Mouse (Mus musculus) left cerebral cortex, postnatal 14 days (tissue): ENCODE data around the gene Cd163. TPM values are rescaled to one million over a fixed set of nuclear protein-coding genes. Genes with fewer than 3 reads are reported as not detected.
A peak's percentile ranks its signal among the peaks of the same experiment; 100 is the strongest.
"Not testable (repeated sequence)": the region's sequence is repeated elsewhere in the genome, so short reads cannot be mapped to it uniquely, and the experiment has no call there.

Experiments
- DNase-seq, 2 experiments: peaks; one replicate each; pipeline ENCODE4 v3.0.0; 2021 to 2022; ENCODE audit warnings: low spot score in 2 of 2, mixed read lengths in 1 of 2
- intact Hi-C: fragments of 180-260 bp; cut with DNase I; formaldehyde crosslinking; loops from one replicate; pipeline ENCODE4 v1.15.1; 2025
- long read RNA-seq, 2 experiments: library from polyadenylated mRNA; stranded (forward); transcript quantifications; one replicate each; pipeline ENCODE4 v2.0.0; 2021
- total RNA-seq, 2 experiments: library from RNA; stranded (reverse); gene quantifications; 2 replicates each; pipeline ENCODE4 v1.2.3; 2021

The Cd163 gene
- 1 to 10 TPM; 2.5 to 4.7 TPM for total RNA-seq
- long read RNA-seq, experiment 1, full-length matches to known transcripts: 3 of 4 reads
- long read RNA-seq, experiment 1, partial matches to known transcripts: 0 of 4 reads
- long read RNA-seq, experiment 1, other reads (novel, unspliced or antisense): 1 of 4 reads
- long read RNA-seq, experiment 2, partial matches to known transcripts: 1 of 3 reads
- long read RNA-seq, experiment 2, other reads (novel, unspliced or antisense): 2 of 3 reads

DNA sequence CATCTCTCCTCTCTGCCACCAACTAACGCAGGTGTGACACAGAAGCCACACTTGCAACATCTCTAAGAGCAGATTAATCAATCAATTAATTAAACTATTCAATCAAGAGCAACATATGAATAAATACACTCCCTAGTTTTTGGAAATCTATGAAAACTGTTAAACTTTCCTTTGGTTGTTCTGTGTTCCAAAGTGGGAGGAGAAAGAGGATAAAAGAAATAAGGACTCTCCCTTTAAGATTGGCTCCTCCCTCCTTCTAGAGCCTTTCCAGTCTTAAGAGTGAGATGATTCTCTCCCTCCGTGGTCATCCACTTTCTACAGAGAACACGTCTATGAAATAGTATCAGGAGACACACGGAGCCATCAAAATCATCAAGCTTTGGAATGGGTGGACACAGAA is at the start of gene Cd163:
Gene Cd163 (plus strand): TSS at position 301 of the 400 bp plus-strand sequence.
- intact Hi-C loops: no loop called here
- no peak for DNase-seq

DNA sequence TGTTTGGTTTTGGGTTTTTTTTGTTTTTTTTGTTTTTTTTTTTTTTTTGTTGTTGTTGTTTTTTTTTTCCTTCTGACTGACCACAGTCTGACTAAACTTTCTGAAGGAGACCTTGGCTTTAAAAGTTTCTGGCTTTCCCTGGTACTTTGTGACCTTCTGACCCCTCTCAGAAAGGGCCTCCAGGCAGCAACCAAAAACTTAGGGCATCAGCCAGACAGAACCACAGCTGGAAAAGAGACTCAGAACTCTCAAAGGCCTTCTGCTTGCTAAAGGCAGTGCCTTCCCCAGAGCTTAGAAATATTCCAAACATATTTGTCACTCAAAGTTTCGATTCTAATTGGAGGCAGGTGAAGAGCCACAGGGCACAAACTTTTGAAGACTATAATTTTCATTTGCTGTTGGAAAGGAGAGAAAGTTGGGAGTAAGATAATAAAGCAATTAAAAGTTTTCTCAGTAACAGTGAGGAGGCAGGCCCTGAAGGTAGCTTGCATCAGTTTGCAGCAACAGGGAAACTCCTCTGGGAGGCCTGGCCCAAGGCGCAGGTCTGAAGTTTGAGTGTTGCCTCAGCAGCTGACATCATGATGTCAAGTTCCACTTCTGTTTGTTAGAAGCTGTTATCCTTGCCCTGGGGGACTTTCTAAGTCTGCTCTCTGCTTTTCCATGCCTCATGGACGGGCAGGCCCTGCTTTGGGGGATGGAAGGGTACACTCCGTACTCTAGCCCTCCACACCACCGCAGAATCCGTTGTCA is 48.6 kb upstream of the Cd163 start:
- no peak for DNase-seq

DNA sequence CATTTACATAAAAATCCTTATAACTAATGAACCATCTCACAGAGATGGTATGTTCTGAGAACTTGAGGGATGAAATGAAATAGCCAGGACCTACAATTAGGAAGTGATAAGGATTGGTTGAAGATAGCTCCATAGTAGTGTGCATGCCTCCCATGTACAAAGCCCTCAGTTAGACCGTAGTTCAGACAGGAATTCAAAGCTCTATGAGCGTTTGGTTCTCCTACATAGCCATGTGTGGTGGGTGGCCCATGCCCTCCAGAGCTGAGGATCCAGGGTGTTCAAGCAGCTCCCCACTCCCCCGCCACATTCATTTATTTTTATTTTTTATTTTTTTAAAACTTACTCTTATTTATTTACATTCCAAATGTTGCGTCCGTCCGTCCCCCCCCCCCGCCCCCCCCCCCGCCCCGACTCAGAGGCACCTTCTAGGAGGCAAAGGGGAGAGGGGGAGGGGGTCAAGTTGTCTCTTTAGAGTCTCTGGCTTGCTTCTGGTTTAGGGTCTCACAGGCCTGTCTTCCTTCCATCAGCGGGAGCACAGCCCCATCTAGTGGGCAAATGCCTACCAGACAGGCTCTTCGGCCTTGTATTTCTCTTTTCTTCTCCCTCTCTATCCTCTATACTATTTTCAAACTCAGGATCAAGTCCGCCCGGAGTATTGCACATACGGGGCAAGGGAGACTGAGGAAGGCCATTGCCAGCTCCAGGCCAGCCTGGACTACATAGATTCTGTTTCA is 44.1 kb upstream of the Cd163 start:
- intact Hi-C loops: loop anchor here (2.0 to 5.0 kb wide), 3 partner anchors 328 to 1598 kb away; no protein-coding TSS in a partner anchor
- peak; percentile 71 to 85 for DNase-seq

More for the DNA sequence above, 48.6 kb upstream of the Cd163 start:
- intact Hi-C loops: loop anchor here (10.0 kb wide), 1 partner anchor 1361 kb away; no protein-coding TSS in a partner anchor

DNA sequence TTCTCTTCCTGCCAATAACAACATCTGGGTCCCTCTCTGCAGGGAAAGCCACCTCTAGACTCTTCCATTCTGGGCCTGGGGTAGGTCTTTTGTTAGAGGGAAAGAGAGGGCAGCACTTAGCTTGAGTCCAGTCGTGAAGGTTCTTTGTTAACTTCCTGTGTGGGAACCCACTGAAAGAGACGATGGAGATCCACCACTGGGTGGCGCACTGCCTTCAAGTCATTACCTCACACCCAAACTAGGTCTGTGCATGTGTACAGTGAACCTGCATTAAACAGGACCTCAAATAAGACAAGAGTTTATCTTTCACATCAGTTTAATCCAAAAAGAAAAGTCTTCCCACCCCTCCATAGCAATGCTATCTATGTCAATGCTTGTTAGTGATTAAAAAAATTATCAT is 41.8 kb upstream of the Cd163 start:
- peak; percentile 70 to 85 for DNase-seq
- intact Hi-C loops: loop anchor here (1.0 to 5.0 kb wide), 3 partner anchors 117 to 1600 kb away; no protein-coding TSS in a partner anchor

DNA sequence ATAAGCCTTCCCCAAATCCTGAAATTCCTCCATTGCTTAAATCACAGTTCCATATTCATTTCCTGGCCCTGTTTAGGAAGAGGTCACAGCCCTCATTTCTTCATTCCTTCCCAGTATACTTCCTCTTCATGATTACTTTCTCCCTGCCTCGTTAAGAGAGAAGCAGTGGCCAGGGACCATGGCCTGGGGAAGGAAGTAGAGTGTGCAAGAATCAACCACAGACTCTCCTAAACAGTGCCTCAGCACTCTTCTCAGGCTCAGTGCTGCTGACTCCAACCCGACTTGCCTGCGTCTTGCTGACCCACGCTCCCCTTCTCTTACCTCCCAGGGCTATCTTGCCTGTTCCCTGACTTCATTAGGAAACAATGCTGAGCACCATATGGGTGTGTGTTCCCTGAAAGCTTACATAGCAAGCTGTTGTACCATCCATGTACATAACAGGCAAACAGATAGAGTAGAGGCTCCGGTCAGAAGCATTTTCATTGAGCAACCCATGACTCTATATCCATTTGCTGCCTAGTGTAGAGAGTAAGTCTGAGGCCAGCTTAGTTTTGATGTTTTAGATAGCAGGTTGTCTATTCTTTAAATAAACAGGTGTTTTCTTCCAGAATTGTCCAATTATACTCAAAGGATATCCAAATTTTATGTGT is 31.1 kb upstream of the Cd163 start:
- DNase-seq: no peak

DNA sequence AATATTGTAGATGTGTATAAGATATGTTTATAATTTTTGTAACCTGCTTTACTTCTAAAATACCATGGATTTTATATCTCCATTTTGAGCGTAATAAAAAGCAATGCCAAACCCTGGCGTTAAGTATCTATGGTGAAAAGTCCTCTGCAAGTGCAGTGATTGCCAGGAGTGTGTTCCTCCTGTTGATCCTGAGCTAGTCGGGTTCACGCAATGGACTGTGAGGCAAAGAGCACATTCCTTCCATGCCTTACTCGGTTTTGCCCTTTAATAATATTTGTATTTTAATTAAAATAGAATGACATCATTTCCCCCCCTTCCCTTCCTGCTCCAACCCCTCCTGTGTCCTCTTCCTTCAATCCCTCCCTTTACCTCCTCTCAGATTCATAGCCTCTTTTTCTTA is 26.8 kb upstream of the Cd163 start:
- no peak for DNase-seq
- intact Hi-C loops: no loop called here

More for the DNA sequence above, 31.1 kb upstream of the Cd163 start:
- intact Hi-C loops: no loop called here

DNA sequence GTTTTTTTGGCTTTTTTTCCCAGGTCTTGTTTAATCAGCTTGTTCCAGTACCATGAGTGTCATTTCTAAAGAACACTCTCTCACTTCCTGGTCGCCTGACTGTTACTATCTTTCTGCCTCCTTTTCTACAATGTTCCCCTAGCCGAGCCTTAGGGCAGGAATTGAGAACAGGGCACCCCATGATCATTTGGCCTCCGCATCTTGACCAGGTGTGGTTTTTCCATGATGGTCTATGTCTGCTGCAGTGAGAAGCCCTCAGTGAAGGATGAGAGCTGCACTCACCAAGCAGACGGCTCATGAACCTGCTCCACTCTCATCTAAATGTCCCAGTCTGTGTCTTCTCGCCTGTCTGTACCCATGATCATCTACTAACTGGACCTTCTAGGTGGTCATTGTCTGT is 26.2 kb upstream of the Cd163 start:
- DNase-seq: no peak
- intact Hi-C loops: no loop called here

DNA sequence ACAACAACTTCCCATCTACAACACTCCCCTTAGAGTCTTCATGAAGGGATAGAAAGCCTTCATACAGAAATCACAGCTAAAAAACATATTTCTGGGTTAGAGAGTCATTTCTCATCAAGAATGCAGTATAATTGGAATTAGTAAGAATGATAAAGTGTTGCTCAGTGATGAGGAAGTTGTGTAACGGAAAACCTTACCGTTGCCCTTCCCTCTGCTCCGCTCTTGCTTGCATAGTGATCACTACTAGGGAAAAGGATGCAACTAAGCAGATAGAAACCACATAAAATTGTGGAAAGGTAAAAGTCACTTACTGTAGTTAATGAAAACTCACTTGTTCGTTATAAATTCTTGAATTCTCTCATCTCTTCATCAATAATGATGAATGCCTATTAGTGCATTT is 21.7 kb upstream of the Cd163 start:
- intact Hi-C loops: no loop called here

DNA sequence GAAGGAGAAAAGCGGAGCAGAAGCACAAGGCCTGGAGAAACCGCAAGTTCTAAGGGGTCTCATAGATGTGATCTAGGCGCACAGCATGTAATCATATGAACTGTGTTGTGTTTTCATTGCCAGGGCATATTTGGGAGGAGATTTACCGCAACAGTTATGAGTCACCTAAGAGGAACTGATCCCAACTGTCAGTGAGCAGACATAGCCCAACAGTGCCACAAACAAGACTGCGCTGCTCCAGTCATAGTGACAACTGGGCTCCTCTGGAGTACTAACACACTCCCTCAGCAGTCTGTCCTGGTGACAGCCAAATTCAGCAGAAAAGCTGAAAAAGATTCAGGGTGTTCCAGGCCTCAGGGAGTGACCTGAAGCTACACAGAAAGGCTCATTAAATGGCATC is 7.1 kb upstream of the Cd163 start:
- intact Hi-C loops, DNase-seq: not testable (repeated sequence)

More for the DNA sequence above, 21.7 kb upstream of the Cd163 start:
- DNase-seq: no peak

DNA sequence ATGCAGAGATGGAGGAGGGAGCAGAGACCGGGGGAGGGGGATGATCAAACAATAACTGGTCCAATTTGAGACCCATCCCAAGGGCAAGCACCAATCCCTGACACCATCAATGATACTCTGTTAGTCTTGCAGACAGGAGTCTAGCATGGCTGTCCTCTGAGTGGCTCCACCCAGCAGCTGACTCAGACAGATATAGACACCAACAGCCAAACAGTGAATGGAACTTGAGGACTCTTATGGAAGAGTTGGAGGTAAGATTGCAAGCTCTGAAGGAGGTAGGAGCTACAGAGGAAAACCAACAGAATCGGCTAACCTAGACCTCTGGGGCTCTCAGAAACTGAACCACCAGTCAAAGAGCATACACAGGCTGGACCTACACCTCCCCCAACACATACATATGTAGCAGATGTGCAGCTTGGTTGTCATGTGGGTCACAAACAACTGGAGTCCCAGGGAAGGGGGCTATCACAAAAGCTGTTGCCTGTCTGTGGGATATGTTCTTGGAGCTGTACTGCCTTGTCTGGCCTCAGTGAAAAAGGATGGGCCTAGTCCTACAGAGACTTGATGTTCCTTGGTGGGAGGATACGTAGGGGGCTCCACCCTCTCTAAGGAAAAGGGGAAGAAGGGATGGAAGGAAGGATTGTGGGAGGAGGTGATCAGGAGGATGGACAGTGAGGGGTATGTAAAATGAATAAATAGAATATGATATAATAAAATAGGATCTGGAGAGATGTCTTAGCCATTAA is 2.8 kb upstream of the Cd163 start:
- no peak for DNase-seq
- intact Hi-C loops: no loop called here

DNA sequence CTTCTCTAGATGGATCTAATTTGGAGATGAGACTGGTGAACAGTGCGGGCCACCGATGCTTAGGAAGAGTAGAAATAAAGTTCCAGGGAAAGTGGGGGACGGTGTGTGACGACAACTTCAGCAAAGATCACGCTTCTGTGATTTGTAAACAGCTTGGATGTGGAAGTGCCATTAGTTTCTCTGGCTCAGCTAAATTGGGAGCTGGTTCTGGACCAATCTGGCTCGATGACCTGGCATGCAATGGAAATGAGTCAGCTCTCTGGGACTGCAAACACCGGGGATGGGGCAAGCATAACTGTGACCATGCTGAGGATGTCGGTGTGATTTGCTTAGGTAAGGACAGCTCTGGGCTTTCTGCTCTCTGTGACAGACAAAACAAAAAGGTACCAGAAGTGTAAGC is 4.5 kb downstream of the Cd163 start:
- intact Hi-C loops: no loop called here
- no peak for DNase-seq

DNA sequence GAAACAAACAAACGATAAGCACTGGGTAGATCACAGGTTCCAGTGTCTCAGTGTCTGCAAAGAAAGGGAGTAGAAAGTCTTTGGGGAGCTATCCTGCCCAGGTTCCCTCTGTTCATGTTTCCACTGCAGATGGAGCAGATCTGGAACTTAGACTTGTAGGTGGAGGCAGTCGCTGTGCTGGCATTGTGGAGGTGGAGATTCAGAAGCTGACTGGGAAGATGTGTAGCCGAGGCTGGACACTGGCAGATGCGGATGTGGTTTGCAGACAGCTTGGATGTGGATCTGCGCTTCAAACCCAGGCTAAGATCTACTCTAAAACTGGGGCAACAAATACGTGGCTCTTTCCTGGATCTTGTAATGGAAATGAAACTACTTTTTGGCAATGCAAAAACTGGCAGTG is 7.8 kb downstream of the Cd163 start:
- intact Hi-C loops: no loop called here
- no peak for DNase-seq

DNA sequence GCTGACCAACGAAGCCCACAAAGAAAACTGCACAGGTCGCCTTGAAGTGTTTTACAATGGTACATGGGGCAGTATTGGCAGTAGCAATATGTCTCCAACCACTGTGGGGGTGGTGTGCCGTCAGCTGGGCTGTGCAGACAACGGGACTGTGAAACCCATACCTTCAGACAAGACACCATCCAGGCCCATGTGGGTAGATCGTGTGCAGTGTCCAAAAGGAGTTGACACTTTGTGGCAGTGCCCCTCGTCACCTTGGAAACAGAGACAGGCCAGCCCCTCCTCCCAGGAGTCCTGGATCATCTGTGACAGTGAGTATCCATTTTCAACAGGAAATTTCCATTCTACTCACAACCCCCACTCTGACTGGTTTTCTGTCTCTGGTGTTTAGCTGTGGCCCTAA is 15.9 kb downstream of the Cd163 start:
- no peak for DNase-seq
- intact Hi-C loops: no loop called here

DNA sequence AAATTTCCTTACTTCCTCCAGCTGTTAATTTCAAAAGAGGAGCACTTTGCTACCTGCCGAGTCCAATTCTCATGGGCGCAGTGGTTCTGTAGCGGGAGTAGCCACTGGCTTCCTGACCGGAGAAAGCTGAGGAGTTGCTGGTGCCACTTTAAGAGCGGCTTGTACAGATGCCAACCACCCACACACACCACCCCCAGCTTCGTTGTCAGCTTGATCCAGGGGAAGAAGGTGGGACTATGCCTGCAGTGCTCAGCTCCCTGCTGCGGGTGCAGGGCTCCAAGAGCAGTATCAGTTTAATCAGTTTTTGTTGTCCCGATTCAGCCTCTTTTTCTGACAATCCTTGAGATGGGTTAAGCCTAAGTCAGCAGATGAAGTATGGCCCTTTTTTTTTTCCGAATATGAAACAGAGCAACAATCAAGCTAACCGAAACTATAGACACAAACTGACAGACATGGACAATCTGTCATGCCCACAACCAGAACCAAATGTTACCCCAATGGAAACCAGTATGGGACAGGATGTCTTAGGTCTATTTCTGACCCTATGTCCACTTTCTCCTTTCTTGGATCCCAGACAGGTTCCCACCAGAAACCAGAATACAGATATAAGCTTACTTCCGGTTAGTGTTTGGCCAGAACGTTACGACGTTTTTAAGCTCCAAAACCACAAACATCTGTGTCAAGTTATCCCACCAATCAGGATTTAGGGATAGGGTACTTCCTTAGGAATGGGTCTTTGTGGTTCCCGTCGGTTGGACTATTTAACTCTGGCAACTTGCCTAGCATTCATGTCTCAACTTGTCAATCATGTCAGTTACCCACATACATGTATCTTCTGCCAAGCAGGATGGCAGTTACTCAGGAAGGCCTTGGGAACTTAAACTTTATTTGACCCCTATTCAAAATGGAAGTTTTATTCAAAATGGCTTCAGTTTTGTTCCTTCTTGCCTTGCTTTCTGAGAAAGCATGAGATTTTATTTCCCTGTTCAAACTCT is 17.3 kb downstream of the Cd163 start:
- DNase-seq: peak; percentile 42 to 50
- intact Hi-C loops: no loop called here

DNA sequence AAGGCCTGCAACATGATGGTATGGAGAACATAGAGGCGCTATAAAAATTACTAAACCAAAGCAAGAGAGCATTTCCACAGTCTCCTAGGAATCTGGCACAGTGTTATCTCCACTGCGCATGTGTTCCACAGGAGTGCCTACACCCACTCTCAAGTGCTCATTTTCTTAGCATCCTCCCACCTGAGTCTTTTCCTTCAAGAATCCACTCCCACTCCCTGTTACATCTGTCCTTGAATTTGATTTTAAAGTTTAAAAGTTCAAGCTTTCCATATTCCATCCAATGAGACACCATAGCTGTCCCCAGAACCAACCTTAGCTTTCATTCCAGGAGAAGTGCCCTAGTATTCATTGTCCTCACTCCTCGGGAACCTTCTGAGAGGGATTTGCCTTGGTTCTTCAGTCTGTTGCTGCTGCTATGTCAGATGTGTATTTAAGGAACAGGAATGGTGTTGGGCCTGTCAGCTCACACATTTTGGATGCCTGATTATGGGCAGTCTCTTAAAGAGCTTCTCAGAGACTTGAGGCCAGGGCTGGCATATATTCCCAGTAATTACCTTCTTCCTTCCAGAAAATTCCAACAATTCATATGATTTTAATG is 24.0 kb downstream of the Cd163 start:
- intact Hi-C loops: no loop called here
- peak; percentile 46 to 66 for DNase-seq

DNA sequence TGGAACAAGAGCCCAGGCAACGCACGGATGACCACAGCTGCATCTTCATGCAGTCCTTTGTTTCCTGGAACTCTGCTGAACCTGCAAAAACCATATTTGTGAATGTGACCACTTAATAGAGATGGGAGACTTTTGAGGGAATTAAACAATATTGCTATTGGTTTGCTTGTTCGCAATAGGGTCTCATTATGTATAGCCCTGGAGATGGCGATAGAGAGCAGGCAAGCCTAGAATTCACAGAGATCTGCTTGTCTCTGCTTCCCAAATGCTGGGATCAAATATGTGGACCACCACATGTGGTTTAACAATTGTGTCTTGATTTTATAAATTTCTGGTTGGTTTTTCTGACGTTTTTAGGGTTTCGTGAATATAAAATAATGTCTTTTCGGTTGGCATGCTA is 25.2 kb downstream of the Cd163 start:
- intact Hi-C loops: no loop called here
- DNase-seq: no peak

DNA sequence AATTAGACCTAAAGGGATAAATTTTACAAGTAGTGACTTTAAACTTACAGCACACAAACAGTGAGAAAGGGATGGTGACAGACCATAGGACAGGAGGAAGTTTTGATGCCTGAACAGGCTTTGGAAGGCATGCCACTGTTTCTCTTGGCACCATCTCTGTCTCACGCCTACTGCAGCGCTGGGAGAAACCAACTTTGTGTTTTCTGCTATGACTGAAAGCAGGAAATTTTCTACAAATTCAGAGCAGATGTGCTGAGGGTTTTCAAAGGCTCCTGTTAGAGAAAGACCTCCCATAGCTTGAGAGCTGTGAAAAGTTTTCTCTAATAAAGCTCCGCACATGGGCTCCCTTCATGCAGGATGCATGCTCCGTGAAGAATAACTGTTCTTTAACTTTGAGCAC is 40.6 kb downstream of the Cd163 start:
- peak; percentile 12 to 17 for DNase-seq

DNA sequence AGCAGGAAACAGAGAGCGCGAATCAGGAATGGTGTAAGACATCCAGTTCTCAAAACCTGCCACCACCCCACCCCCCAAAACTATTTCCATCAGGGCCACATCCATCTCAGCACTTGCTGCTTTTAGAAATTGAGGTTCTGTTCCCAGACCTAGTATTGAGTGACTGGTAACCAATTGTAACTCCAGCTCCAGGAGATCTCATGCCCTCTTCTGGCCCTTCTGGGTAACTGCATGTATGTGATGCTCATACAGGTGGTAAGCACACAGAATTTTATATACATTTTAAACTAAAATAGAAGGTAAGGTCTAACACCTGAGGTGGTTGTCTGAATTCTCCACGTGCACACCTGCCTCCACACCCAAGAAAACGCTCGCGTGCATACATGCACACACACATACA is 42.2 kb downstream of the Cd163 start:
- intact Hi-C loops: no loop called here
- DNase-seq: no peak

More for the DNA sequence above, 40.6 kb downstream of the Cd163 start:
- intact Hi-C loops: no loop called here
